Mouse (Mus musculus) right cerebral cortex, postnatal 25 days (tissue): ENCODE measurements around the gene Kazald1.

ENCODE experiments used
- DNase-seq: peaks from one replicate; pipeline ENCODE4 v3.0.0; 2022

Gene Kazald1

DNA sequence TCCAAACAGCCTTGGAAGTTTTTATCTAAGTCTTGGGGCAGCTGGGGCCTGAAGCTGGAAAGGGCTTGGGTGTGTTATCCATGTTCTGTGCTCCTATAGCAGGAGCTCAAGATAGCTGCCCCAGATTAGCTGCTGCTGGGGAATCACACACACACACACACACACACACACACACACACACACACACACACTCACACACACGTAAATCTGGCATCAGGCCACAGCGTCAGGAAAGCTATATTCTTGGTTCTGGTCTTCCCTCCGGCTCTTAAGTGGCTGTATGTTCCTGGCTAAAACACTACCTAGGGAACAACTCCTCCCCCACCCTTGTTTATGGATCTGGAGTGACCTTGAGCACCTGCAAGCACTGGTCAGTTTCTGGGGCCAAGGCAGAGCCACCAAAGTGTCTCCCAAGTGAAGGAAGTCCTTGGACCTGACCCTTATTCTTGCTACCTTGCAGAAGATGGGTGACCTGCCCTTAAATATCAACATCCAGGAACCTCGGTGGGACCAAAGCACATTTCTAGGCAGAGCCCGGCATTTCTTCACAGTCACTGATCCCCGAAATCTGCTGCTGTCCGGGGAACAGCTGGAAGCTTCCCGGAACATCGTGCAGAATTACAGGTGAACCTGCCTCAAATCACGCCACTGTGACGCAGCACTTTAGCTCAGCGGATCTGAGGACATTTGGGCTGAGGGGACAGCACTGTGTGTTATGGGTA is 26.2 kb upstream of the Kazald1 start:
- DNase-seq = no peak

DNA sequence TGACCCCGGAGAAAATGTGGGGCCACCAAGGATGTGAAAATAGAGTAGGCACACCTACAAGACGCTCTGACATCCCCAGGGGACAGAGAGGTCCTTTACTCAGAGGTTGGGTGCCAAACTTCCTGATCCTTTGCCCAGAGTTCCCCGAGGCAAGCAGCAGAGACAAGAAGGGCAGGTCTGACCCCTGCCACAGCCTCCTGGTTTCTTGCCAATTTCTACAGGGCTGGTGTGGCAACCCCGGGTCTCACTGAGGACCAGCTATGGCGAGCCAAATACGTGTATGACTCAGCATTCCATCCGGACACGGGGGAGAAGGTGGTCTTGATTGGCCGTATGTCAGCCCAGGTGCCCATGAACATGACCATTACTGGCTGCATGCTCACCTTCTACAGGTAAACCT is 25.5 kb upstream of the Kazald1 start:
- no peak for DNase-seq

DNA sequence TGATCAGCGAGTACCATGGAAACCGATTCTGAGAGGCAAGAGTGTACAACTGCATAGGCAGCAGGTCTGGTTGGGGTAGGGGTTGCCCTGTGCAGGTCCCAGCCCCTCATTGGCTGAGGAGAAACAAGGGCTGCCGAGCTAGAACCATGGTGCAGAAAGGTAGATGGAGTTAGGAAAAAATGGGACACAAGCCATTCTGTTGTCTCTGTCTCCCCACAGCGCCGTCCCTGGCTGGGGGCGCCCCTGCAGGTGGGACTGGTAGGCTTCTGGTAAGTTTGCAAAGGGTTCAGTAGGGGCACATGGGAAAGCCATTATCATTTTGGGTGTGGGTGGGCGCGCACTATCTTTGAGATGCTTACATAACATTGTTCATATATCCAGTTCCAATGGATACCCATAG is 21.6 kb upstream of the Kazald1 start:
- DNase-seq = no peak

DNA sequence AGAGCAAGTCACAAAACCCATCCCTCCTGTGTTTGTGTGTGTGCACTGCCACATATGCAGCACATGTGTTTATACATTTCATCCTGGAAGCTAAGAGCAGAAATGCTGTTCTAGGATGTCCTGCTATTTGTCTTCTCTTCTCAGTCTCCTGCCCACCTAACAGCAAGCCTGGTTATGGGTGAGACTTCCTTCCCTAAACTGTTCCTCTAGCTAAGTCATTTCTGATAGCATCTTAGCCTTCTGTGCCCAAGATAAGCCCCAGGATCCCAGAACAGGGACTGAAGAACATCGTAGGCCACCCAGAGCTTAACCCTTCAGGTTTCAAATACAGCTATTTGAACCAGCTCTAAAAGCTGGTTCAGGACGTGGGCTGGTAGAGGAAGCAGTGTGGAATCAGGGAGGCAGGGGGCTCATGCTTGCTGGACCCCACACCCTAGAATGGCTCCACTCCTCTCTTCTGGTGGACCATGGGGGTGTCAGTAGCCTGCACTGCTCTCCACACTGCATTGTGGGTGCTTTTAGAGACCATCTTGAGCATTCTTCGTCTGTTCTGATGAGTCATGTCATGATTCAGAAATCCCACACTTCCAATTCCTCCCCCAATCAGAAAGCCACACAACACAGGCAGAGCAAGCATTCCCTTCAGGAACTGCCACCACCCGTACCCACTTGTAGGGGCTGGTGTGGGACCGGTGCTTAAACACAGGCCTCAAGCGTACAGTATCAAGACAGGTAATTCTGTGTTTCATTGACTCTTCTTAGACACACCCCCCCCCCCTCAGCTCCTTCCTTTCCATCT is 19.9 kb upstream of the Kazald1 start:
- no peak for DNase-seq

DNA sequence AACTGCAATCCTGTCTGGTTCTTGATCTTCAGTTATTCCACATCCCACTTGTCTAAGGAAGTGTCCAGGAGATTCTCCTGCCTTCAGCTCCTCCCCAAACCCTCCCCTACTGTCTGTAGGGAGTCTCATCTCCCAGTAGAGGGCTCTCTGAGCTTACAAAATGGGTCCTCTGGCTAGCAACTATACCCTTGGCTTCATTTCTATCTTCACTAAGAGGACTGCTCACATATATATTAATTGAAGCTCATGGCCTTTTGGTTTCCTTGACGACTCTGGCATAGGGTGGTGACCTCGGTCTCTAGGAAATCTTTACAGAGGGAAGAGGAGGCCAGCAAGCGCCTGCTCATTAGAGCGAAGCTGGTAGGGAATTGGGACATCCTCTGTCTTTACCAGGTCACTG is 18.7 kb upstream of the Kazald1 start:
- DNase-seq = no peak

- no peak for DNase-seq
These were observed 17.9 kb upstream of the Kazald1 start for GRCm38 (mm10) chr19:45056908-45057698.

GRCm38 (mm10) chr19:45057724-45058112 is 17.3 kb upstream of the Kazald1 start:
- no peak for DNase-seq

- peak; percentile 87 for DNase-seq
These were observed 16.8 kb upstream of the Kazald1 start for GRCm38 (mm10) chr19:45058113-45058839.

DNA sequence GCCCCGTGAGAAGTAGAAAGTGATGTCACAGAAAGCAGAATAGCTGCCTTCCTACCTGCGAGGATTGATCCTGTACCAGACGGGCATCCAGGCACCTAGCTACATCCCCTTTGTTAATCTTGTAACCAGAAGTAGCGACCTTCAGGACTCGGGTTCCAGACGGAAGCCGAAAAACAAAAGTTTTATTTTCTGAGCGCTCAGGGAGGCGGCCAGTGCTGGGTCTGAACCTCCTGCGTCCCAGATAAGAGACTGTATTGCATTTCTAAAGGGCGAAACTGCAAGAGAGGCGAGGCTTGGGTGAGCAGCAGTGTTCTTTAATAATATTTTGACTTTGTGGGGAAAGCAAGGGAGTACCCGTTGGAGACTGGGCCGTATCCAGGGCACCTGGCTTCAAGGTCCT is 16.2 kb upstream of the Kazald1 start:
- DNase-seq = no peak

DNA sequence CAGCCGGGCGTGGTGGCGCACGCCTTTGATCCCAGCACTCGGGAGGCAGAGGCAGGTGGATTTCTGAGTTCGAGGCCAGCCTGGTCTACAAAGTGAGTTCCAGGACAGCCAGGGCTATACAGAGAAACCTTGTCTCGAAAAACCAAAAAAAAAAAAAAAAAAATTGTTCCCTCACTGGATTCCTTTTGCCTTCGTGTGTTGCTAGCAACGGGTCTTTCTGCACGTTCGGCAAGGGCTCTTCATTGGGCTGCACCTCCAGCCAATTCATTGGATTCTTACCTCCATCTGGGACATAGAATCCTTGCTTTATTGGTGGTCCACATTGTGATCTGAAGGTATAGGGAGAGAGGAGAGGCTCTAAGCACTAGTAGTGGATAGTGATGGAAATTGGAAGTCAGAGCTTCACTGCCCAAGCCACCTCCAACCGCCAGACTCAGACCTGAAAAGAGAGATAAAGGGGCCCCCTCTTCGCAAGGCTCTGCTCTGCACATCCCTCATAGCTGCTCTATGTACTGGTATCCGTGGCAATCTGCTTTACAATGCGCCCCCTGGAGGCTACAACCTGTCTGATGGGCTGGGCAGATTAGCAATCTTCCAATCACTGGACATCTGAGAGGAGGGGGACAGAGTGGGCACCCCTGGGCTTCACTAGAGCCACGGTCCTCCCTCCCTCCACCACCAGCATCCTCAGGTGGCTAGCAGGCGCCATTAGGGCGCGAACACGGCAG is 11.3 kb upstream of the Kazald1 start:
- DNase-seq = no peak

- DNase-seq = no peak
These were observed 9.8 kb upstream of the Kazald1 start for GRCm38 (mm10) chr19:45065226-45065625.

DNA sequence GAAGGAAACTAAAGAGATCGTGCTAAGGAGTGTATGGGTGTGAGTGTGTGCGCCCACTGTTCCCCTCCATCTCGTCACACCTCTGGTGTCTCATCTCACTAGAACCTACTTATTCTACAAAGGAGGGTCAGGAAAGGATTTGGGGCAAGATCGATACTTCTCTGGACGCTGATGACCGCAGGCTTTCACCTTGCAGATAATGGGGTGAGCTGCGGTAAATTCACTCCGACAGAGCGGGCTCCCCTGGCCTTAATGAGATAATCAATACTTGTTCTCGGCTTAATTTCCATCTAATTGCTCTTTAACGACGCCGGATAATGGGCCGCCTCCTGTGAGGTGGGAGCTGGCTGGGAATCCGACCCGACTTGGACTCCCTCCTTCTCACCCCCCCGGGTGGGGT is 7.9 kb upstream of the Kazald1 start:
- DNase-seq = no peak

DNA sequence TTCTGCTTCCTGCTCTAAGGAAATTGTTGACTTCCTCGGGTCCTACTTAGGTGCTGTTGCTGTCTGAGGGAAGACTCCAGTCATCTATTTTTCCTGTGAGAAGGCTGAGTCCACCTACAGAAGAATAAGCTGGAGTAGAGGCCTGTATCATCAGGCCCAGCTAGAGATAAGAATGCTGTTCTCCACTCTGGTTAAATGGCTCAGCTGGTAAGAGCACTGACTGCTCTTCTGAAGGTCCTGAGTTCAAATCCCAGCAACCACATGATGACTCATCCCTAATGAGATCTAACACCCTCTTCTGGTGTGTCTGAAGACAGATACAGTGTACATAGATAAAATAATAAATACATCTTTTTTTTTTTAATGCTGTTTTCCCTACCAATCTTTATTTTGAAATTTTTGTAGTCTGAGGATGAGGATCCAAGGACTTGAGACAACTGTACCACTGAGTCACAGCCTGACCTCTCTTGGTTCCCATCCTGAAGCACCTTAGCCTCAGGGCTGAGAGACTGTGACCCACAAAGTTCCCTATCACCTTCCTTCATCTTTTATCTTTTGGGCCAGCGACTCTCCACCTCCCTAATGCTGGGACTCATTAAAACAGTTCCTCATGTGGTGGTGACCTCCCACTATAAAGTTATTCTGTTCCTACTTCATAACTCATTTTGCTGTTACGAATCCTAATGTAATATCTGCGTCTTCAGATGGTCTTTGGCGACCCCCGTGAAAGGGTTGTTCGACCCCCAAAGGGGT is 7.1 kb upstream of the Kazald1 start:
- no peak for DNase-seq

DNA sequence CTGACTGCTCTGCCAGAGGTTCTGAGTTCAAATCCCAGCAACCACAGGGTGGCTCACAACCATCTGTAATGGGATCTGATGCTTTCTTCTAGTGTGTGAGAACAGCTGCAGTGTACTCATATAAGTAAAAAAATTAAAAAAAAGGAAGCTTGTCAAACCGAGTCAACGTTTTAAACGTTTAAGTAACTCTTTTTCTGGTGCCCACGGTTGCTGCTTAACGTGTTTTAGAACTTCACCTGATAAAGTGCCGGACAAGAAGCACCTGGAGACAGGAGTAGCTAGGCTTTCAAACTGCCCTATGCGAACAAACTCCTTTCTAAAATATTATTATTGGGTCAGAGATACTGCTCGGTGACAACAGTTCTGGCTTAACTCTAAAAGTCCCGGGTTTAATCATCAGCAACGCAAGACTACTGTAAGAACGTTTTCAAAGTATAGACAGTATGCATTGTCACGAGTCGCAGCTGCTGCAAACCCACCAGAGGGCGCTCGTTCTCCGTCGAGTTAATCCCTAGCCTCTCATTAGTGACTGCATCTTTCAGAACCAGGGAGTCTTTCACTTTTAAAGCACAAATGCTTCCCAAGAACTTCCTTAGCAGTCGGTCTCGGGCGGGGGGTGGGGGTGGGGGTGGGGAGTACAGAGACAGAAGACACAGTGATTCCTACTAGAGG is 1.0 kb upstream of the Kazald1 start:
- DNase-seq = peak; percentile 73

DNA sequence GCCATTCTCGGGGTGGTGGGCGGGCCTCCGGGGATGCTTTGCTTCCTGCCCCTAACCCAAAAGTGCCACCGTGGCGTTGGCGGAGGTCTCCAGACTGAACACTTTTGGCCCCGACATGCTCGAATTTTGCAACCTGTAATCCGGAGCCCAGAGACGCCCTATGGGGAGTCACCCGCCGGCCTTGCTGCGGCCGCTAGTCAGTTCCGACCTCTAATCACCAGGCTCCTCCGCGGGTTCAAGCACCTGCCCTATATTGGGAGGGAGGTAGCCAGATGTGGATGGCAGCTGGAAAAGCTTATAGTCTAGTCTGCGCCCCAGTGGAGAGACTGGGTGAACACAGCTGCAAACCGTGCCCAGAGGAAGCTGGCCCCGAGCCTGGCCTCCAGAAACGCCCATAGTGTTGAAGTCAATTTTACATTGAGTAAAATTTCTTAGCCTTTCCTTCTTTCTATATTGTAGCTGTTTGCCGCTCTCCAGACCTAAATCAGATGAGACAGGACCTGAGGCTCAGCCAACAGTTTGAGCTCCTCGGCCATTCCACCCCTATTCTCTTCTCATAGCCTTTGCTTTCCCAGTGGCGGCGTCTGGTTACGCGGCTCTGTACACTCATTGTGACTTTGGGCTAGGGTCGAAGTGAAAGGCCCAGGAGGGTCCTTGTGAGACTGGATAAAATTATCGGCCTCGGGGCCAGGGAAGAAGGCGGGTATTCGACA is 438 bp downstream of the Kazald1 start:
- no peak for DNase-seq

GRCm38 (mm10) chr19:45076036-45076575 is 1.1 kb downstream of the Kazald1 start:
- no peak for DNase-seq

DNA sequence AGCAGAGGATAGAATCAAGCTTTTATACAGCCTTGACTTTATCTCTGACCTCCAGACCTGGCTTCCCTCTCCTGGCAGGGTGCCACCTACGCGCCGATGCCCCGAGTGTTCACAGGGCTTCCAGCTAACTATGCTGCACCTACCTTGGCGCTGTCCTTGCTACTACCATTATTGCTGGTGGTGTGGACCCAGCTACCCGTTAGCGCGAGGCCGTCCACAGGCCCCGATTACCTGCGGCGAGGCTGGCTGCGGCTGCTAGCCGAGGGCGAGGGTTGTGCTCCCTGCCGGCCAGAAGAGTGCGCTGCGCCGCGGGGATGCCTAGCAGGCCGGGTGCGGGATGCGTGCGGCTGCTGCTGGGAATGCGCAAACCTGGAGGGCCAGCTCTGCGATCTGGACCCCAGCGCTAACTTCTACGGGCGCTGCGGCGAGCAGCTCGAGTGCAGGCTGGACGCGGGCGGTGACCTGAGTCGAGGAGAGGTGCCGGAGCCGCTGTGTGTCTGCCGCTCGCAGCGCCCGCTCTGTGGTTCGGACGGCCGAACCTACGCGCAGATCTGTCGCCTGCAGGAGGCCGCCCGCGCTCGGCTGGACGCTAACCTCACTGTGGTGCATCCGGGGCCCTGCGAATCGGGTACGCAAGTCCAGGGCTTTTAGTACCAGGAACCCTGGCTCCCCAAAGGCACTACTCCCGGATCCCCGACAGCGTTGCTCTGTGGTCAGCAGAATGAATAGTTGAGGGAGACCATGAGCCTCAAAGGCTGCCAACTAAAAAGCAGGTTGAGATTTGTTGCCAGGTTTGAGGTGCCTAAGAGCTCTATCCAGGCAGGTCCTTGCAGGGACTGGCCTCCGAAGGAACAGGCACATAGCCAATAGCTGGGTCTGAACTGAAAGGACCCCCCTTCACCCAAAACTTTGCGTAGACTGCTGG is 1.8 kb downstream of the Kazald1 start:
- DNase-seq = peak; percentile 47

DNA sequence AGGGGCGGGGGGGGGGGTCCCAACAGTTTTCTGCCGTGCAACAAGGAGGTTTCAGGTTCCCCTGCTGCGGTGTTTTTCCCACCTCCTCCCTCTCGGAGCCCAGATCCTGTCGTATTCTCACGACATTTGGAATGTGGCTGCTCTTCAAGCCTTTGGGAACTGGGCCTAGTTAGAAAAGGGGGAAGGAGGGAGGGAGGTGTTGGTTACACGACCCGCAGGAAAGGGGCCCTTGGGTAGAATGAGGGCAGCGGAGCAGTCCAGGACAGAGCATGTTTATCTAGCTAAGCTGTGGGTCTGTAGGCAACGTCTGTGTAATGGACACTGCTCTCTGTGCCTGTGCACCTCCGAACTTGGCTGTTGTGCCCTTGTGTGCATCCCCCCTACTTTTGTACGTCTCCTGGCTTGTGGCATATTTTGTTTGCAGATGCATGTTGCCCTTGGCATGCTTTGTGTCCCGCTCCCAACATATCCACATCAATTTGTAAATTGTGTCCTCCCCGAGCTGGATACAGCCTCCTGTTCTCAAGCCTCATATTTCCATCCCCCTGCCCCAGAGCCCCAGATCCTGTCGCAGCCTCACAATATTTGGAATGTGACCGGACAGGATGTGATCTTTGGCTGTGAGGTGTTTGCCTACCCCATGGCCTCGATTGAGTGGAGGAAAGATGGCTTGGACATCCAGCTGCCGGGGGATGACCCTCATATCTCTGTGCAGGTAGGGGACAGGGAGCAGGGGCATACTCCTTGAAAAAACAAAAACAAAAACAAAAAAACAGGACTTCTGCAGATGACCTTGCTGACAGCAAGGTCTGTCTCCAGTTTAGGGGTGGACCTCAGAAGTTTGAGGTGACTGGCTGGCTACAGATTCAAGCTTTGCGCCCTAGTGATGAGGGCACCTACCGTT is 3.0 kb downstream of the Kazald1 start:
- DNase-seq = no peak
